Mouse (Mus musculus) limb, embryonic 12.5 days (tissue): ENCODE data around the gene Hnf4a. TPM values are rescaled to one million over a fixed set of nuclear protein-coding genes. Genes with fewer than 3 reads are reported as not detected.
"Not testable (repeated sequence)": the region's sequence is repeated elsewhere in the genome, so short reads cannot be mapped to it uniquely, and the experiment has no call there.

Source experiments
- ATAC-seq: fragments of 200-750 bp; cut with Nextera tagmentation; 2 replicates; pipeline ENCODE4 v1.8.0; 2017; ENCODE audit warnings: low read depth, moderate TSS enrichment; ENCODE audit not compliant: insufficient number of reproducible peaks, insufficient read depth, low FRiP score, low TSS enrichment
- H3K27ac ChIP-seq: fragments of 300-500 bp; sonication (generic); 2 replicates; pipeline ENCODE4 v1.5.1; 2016; ENCODE audit warnings: mild to moderate bottlenecking, moderate library complexity
- H3K27me3 ChIP-seq: fragments of 300-500 bp; sonication (generic); 2 replicates; pipeline ENCODE4 v1.6.1; 2016; ENCODE audit warnings: mild to moderate bottlenecking, moderate library complexity
- H3K36me3 ChIP-seq: fragments of 300-500 bp; sonication (generic); 2 replicates; pipeline ENCODE4 v1.6.1; 2016; ENCODE audit warnings: mild to moderate bottlenecking, moderate library complexity
- H3K4me1 ChIP-seq: fragments of 300-500 bp; sonication (generic); replicated peaks from 2 replicates; pipeline ENCODE4 v1.6.1; 2016
- H3K4me2 ChIP-seq: fragments of 300-500 bp; sonication (generic); 2 replicates; pipeline ENCODE4 v1.6.1; 2016; ENCODE audit warnings: mild to moderate bottlenecking, moderate library complexity
- H3K4me3 ChIP-seq: fragments of 300-500 bp; sonication (generic); replicated peaks from 2 replicates; pipeline ENCODE4 v1.5.1; 2016; ENCODE audit warnings: mild to moderate bottlenecking
- H3K9ac ChIP-seq: fragments of 300-500 bp; sonication (generic); replicated peaks from 2 replicates; pipeline ENCODE4 v1.6.1; 2016; ENCODE audit warnings: mild to moderate bottlenecking, moderate library complexity
- H3K9me3 ChIP-seq: fragments of 300-500 bp; sonication (generic); 2 replicates; pipeline ENCODE4 v1.6.1; 2016; ENCODE audit warnings: mild to moderate bottlenecking, moderate library complexity
- WGBS: fragments of 180-500 bp; shearing (Covaris S2); methylation state at CpG from one replicate; pipeline ENCODE4 v1.1.7; 2016; 5-methylcytosine and 5-hydroxymethylcytosine counted together
- polyA plus RNA-seq: library from polyadenylated mRNA; unstranded; fragments of >200 nt; fragmentation: Nextera tagmentation; extraction: Ambion mirVana; gene quantifications from 2 replicates; pipeline ENCODE4 v1.2.1, GENCODE M21; 2016

Hnf4a gene
- polyA plus RNA-seq = 0.23 TPM in 1 of 2 replicates, not detected in the other

- Histone ChIP-seq H3K27me3 (no peaks in the 10 kb centered on the region), H3K4me2 (no peak within 1 kb of the TSS), H3K9ac (no peak within 1 kb of the TSS), H3K27ac (no peak within 1 kb of the TSS), H3K36me3 (no peaks in the 10 kb centered on the region), H3K9me3 (no peaks in the 10 kb centered on the region), H3K4me1 (no peaks in the 10 kb centered on the region), H3K4me3 (no peak within 1 kb of the TSS)
- 85% methylated on average over 10 of the region's 10 CpGs for WGBS
- ATAC-seq = no peak
Measured at GRCm38 (mm10) chr2:163506300-163507004, at the start of gene Hnf4a. TSS of gene Hnf4a (plus strand) at chr2:163506808.

DNA sequence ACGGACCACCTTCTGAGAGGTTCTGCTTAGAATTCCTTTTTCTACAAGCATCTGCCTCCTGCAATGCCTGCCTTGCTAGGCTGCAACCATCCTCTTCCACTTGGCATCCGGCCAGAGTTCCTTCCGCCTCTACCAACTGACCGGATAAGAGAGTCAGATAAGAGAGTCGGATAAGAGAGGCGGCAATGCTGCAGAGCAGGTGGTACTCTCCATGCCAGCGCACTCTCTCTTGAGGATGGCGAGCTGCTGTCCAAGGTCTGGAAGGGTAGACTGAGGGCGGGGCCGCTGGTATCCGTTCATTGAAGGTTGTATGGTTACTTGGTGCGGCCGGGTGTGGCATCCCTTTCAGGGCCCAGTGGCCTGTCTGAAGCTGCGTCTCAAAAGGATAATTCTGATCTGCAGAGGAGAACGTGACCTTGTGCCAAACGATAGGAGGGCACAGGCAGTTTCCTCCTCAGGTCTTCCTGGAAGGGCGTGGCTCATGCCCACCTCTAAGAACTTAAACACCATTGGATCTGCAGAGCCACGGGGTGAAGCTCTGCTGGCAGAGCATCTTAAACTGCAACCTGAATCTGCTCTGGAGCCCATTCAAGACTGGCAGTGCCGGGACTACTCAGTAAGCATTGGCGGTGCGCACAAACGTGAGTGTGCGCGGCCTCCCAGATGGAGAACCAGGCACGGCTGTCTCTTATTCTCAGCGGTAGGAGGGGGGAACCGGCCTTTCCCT, 47.9 kb upstream of the Hnf4a start:
- no peaks in the 10 kb centered on the region for H3K4me1 ChIP-seq
- H3K36me3 ChIP-seq = no peaks in the 10 kb centered on the region
- H3K4me2 ChIP-seq = no peak overlapping the region
- WGBS = 53% methylated on average over 27 of the region's 27 CpGs
- no peak overlapping the region for H3K4me3 ChIP-seq
- H3K27ac ChIP-seq = no peak overlapping the region
- no peak for ATAC-seq
- H3K27me3 ChIP-seq = peaks cover 28% of the 10 kb centered on the region
- H3K9ac ChIP-seq = no peak overlapping the region
- H3K9me3 ChIP-seq = no peaks in the 10 kb centered on the region

GRCm38 (mm10) chr2:163459380-163459779, 47.2 kb upstream of the Hnf4a start:
- no peak overlapping the region for H3K4me3 ChIP-seq
- H3K27ac ChIP-seq = no peak overlapping the region
- no peaks in the 10 kb centered on the region for H3K9me3 ChIP-seq
- H3K36me3 ChIP-seq = no peaks in the 10 kb centered on the region
- H3K4me1 ChIP-seq = no peaks in the 10 kb centered on the region
- H3K4me2 ChIP-seq = no peak overlapping the region
- H3K9ac ChIP-seq = no peak overlapping the region
- peaks cover 28% of the 10 kb centered on the region for H3K27me3 ChIP-seq
- 43% methylated on average over 10 of the region's 10 CpGs for WGBS
- no peak for ATAC-seq

DNA sequence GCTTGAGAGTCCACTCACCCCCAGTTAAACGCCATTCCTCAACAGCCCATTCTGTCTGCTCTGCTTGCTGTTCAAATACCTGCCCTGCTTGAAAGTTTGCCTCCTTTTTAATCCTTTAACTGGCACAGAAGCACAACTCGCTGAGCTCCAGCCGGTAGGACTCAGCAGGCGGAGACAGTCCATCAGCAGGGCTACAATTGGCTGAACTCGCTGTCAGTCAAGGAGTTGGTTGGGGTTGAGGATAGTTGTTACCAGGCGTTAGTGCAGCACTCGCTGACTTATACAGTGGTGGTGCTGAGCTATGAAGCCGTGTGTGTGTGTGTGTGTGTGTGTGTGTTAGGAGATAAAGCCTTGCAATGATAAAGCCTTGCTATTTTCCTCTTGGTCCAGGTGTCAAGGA, 46.0 kb upstream of the Hnf4a start:
- no peak overlapping the region for H3K27ac ChIP-seq
- H3K9ac ChIP-seq = no peak overlapping the region
- no peaks in the 10 kb centered on the region for H3K9me3 ChIP-seq
- ATAC-seq = no peak
- whole genome bisulfite sequencing = 91% methylated on average over 8 of the region's 8 CpGs
- peaks cover 3% of the 10 kb centered on the region; the same call in 1 of the 2 replicates for H3K36me3 ChIP-seq
- no peaks in the 10 kb centered on the region for H3K4me1 ChIP-seq
- H3K4me3 ChIP-seq = no peak overlapping the region
- H3K4me2 ChIP-seq = no peak overlapping the region
- H3K27me3 ChIP-seq = peaks cover 28% of the 10 kb centered on the region

DNA sequence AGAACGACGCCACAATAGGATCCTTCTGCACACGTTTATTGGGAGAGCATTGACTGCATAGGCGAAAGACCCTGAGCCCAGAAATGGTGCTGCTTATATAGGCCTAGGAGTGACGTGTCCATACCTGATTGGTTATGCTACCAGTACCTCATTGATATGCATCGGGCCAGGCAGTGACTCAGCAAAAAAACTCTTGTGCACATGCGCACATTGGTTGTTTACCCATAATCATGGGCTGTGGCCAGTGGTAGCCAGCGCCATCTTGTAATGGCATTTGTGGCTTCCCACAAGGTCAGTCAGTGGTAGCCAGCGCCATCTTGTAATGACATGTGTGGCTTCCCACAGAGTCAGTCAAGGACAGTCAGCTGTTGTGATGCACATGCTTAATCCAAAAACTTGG, 45.3 kb upstream of the Hnf4a start:
- ATAC-seq, H3K4me1 ChIP-seq, H3K4me3 ChIP-seq, H3K4me2 ChIP-seq, H3K27ac ChIP-seq, H3K36me3 ChIP-seq, H3K9ac ChIP-seq, H3K9me3 ChIP-seq: not testable (repeated sequence)
- peaks cover 28% of the 10 kb centered on the region for H3K27me3 ChIP-seq
- 94% methylated on average over 9 of the region's 9 CpGs for WGBS

- 85% methylated on average over 5 of the region's 5 CpGs for WGBS
- no peak overlapping the region for H3K4me2 ChIP-seq
- ATAC-seq = no peak
- no peaks in the 10 kb centered on the region for H3K9me3 ChIP-seq
- H3K4me1 ChIP-seq = no peaks in the 10 kb centered on the region
- H3K27ac ChIP-seq = no peak overlapping the region
- H3K9ac ChIP-seq = no peak overlapping the region
- peaks cover 18% of the 10 kb centered on the region for H3K36me3 ChIP-seq
- H3K4me3 ChIP-seq = no peak overlapping the region
- H3K27me3 ChIP-seq = peaks cover 28% of the 10 kb centered on the region
Measured at GRCm38 (mm10) chr2:163462386-163462785, 44.2 kb upstream of the Hnf4a start.

GRCm38 (mm10) chr2:163462801-163463200, 43.8 kb upstream of the Hnf4a start:
- H3K4me3 ChIP-seq = no peak overlapping the region
- H3K36me3 ChIP-seq = peaks cover 21% of the 10 kb centered on the region
- H3K4me1 ChIP-seq = no peaks in the 10 kb centered on the region
- H3K4me2 ChIP-seq = no peak overlapping the region
- no peaks in the 10 kb centered on the region for H3K9me3 ChIP-seq
- no peak for ATAC-seq
- no peak overlapping the region for H3K27ac ChIP-seq
- 69% methylated on average over 11 of the region's 11 CpGs for WGBS
- H3K27me3 ChIP-seq = peaks cover 24% of the 10 kb centered on the region
- H3K9ac ChIP-seq = no peak overlapping the region

- Histone ChIP-seq H3K27ac (no peak overlapping the region), H3K9ac (no peak overlapping the region), H3K36me3 (peaks cover 26% of the 10 kb centered on the region), H3K4me2 (no peak overlapping the region), H3K9me3 (no peaks in the 10 kb centered on the region), H3K4me3 (no peak overlapping the region), H3K4me1 (no peaks in the 10 kb centered on the region), H3K27me3 (peaks cover 19% of the 10 kb centered on the region)
- ATAC-seq = no peak
- WGBS = 56% methylated on average over 10 of the region's 10 CpGs
Measured at GRCm38 (mm10) chr2:163463251-163463769, 43.3 kb upstream of the Hnf4a start.

DNA sequence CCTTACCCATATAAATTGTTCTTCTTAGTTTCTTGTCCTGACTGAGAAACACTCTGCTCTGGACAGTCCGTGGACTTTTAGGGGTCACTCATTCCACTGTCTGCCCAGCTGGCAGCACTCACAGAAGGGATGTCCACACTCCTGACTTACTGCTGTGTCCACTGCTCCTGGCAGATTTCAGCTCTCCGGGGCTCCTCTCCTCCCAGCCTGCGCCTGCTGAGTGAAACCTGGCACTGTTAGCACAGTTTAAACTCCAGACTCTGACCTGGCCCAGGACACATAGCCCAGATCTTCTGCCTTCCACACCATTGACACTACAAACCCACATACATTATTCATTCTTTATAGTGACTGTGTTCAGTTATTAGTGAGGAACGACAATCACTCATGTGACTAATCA, 42.6 kb upstream of the Hnf4a start:
- H3K4me1 ChIP-seq = no peaks in the 10 kb centered on the region
- ATAC-seq = no peak
- H3K4me3 ChIP-seq = no peak overlapping the region
- H3K9me3 ChIP-seq = no peaks in the 10 kb centered on the region
- no peak overlapping the region for H3K4me2 ChIP-seq
- H3K27me3 ChIP-seq = peaks cover 12% of the 10 kb centered on the region
- H3K36me3 ChIP-seq = peaks cover 33% of the 10 kb centered on the region
- 79% methylated on average over 4 of the region's 4 CpGs for WGBS
- no peak overlapping the region for H3K27ac ChIP-seq
- H3K9ac ChIP-seq = no peak overlapping the region

- ATAC-seq = no peak
- Histone ChIP-seq H3K27me3 (peaks cover 6% of the 10 kb centered on the region), H3K36me3 (peaks cover 38% of the 10 kb centered on the region), H3K9me3 (no peaks in the 10 kb centered on the region), H3K4me2 (no peak overlapping the region), H3K4me1 (no peaks in the 10 kb centered on the region), H3K4me3 (no peak overlapping the region), H3K9ac (no peak overlapping the region), H3K27ac (no peak overlapping the region)
- 66% methylated on average over 6 of the region's 6 CpGs for WGBS
Measured at GRCm38 (mm10) chr2:163464562-163464961, 42.0 kb upstream of the Hnf4a start.

DNA sequence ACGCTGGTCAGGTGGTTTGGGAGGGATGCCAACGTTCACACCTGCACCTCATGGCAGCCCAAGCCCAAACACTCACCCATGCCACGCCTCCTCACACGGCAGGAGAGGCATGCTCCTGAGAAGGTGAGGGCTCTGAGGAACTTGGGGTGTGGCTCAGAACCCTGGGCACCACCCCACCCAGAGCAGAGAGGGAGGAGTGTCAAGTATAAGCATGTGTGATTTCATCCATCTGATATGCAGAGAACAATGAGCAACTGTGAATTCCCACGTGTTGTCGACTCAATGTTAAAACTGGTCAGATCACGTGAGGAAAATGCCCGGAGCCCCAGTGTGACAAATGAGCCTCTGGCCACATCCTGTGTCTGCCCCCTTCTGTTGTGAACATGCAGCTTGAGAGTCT, 39.8 kb upstream of the Hnf4a start:
- no peak for ATAC-seq
- 70% methylated on average over 8 of the region's 8 CpGs for WGBS
- Histone ChIP-seq H3K9me3 (no peaks in the 10 kb centered on the region), H3K27me3 (no peaks in the 10 kb centered on the region), H3K36me3 (peaks cover 42% of the 10 kb centered on the region), H3K9ac (no peak overlapping the region), H3K4me3 (no peak overlapping the region), H3K4me2 (no peak overlapping the region), H3K4me1 (peaks cover 8% of the 10 kb centered on the region), H3K27ac (no peak overlapping the region)
